Mouse (Mus musculus) hindbrain, embryonic 11.5 days (tissue): ENCODE data around the gene Ces4a. TPM values are rescaled to one million over a fixed set of nuclear protein-coding genes. Genes with fewer than 3 reads are reported as not detected.

Experiments used
- ATAC-seq: fragments of 200-750 bp; cut with Nextera tagmentation; 2 replicates; pipeline ENCODE4 v1.8.0; 2017; ENCODE audit warnings: mild to moderate bottlenecking, moderate TSS enrichment, moderate library complexity; ENCODE audit not compliant: low FRiP score
- DNase-seq: peaks from one replicate; pipeline ENCODE4 v3.0.0-alpha.2; 2015; ENCODE audit warnings: low spot score
- H3K27ac ChIP-seq: fragments of 300-500 bp; sonication (generic); 2 replicates; pipeline ENCODE4 v1.5.1; 2014; ENCODE audit warnings: mild to moderate bottlenecking, low read depth, low read length
- H3K27me3 ChIP-seq: fragments of 300-500 bp; sonication (generic); 2 replicates; pipeline ENCODE4 v1.6.1; 2014; ENCODE audit warnings: mild to moderate bottlenecking, low read length, moderate library complexity, mixed read lengths; ENCODE audit not compliant: control insufficient read depth, insufficient read depth
- H3K36me3 ChIP-seq: fragments of 300-500 bp; sonication (generic); 2 replicates; pipeline ENCODE4 v1.6.1; 2014; ENCODE audit warnings: mild to moderate bottlenecking, low read length, moderate library complexity, mixed read lengths; ENCODE audit not compliant: control insufficient read depth, insufficient read depth
- H3K4me1 ChIP-seq: fragments of 300-500 bp; sonication (generic); replicated peaks from 2 replicates; pipeline ENCODE4 v1.6.1; 2014; ENCODE audit warnings: low read length, mixed read lengths; ENCODE audit not compliant: control insufficient read depth, insufficient read depth
- H3K4me2 ChIP-seq: fragments of 300-500 bp; sonication (generic); replicated peaks from 2 replicates; pipeline ENCODE4 v1.6.1; 2014; ENCODE audit warnings: mild to moderate bottlenecking, low read depth, low read length
- H3K4me3 ChIP-seq: fragments of 300-500 bp; sonication (generic); 2 replicates; pipeline ENCODE4 v1.5.1; 2014; ENCODE audit warnings: low read depth, low read length
- H3K9ac ChIP-seq: fragments of 300-500 bp; sonication (generic); 2 replicates; pipeline ENCODE4 v1.6.1; 2014; ENCODE audit warnings: low read depth, low read length
- H3K9me3 ChIP-seq: fragments of 300-500 bp; sonication (generic); 2 replicates; pipeline ENCODE4 v1.6.1; 2016; ENCODE audit warnings: low read length; ENCODE audit not compliant: control insufficient read depth
- WGBS: fragments of 180-500 bp; shearing (Covaris S2); extraction: QIAGEN DNeasy Blood & Tissue Kit; methylation state at CpG from one replicate; pipeline ENCODE4 v1.1.7; 2014; 5-methylcytosine and 5-hydroxymethylcytosine counted together
- polyA plus RNA-seq: library from polyadenylated mRNA; unstranded; fragments of >200 nt; fragmentation: Nextera tagmentation; extraction: Ambion mirVana; gene quantifications from 2 replicates; pipeline ENCODE4 v1.2.1, GENCODE M21; 2014

Ces4a gene
- polyA plus RNA-seq, 1 experiment from 2014 or later: not detected

DNA sequence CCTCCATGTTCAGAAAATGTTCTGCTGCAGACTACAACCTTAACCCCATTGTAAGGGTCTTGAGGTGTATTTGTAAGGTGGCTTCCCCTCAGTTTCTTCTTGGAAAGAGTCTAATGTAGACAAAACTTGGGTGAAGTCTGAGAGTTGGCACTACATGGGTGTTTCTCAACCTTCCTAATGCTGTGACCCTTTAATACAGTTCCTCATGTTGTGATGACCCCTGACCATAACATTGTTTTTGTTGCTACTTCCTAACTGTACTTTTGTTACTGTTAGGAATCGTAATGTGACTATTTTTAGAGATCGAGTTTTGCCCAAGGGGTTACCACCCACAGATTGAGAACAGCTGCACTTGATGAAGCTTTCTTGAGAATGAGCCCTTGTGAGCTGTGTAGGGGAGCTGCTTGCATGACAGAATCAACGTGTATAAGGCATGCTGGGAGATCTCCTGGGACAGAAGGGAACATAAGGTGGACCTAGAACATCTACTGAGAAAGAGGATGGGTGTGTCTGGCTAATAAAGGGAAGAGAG is 29.6 kb downstream of the Ces4a start:
- no peak for ATAC-seq

DNA sequence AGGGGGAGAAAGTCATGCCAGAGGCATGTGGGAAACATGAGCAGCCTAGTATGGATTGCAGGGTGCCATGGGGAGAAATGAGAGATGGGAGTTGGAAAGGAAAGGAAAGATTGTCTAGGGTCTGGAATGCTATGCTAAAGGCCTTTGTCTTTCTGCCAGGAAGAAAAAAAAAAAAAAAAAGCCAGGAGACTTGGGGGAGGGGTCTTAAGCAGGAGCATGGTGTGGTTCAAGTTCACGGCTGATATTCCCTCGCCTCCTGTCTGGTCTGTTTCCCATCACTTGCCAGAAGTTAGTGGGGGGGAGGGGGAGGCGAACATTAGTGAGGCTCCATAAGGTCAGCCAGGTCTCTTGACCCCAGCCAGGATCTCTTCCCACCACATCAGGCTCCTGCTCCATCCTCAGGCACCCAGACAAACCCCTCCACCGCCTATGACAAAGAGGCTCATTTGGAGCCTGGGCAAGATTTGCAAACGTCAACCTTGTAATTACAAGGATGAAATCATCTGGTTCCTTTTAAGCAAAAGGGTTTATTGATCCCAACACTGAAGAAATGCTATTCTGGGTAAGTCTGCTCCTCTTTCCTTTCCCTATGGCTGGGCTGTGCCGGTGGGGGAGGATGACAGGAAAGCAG is 32.8 kb downstream of the Ces4a start:
- DNase-seq (peak; percentile 33), ATAC-seq (no peak; the same call in 1 of the 2 replicates)
- Histone ChIP-seq H3K27me3 (no peaks in the 10 kb centered on the region), H3K9me3 (no peaks in the 10 kb centered on the region), H3K4me1 (no peaks in the 10 kb centered on the region), H3K36me3 (no peaks in the 10 kb centered on the region), H3K9ac (no peak overlapping the region), H3K27ac (no peak overlapping the region), H3K4me2 (no peak overlapping the region), H3K4me3 (no peak overlapping the region)
- 37% methylated on average over 6 of the region's 6 CpGs for WGBS

More for the DNA sequence above, 29.6 kb downstream of the Ces4a start:
- Histone ChIP-seq H3K27ac (no peak overlapping the region), H3K27me3 (no peaks in the 10 kb centered on the region), H3K4me3 (no peak overlapping the region), H3K9me3 (no peaks in the 10 kb centered on the region), H3K9ac (no peak overlapping the region), H3K4me1 (no peaks in the 10 kb centered on the region), H3K36me3 (no peaks in the 10 kb centered on the region), H3K4me2 (no peak overlapping the region)
- no peak for DNase-seq
- WGBS: 60% methylated on average over 3 of the region's 3 CpGs

DNA sequence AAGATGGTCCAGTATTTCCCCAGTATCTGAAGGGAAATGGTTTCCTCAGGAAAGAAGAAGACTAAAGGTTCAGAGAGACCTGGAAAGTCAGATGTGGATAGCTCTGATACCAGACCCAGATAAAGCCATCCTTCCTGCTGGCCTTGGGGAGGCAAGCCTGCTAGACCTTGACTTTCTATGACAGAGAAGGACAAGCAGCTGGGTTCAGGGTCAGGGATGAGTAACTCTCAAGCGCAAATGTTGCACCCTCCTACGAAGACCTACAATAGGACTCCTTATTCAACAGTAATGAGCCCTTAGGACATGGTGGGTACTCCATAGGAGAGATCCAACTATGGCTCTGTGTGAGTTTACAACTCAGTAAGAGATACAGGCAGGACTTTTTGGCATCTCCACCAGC is 33.6 kb downstream of the Ces4a start:
- Histone ChIP-seq H3K27me3 (no peaks in the 10 kb centered on the region), H3K4me3 (no peak overlapping the region), H3K4me1 (no peaks in the 10 kb centered on the region), H3K9me3 (no peaks in the 10 kb centered on the region), H3K36me3 (no peaks in the 10 kb centered on the region), H3K27ac (no peak overlapping the region), H3K9ac (no peak overlapping the region), H3K4me2 (no peak overlapping the region)
- WGBS: 80% methylated on average over 2 of the region's 2 CpGs
- no peak for DNase-seq
- ATAC-seq: no peak

DNA sequence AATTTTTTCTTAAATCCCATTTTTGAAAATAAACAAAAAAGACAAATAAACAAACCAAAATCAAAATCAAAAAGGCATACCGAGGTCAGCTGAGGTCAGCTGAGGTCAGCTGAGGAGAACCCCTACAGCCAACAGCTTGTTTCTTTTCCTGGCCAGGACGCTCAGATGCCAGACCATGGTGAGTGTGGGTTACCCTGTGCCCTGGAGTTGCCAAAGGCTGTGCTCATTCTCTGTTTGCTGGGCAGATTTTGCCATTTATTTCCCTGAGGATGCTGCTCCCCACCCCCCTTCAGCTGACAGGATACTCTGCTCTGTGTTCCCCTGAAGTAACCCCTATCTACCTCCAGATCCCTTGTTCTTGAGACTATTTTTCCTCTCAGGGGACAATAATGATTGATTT is 35.5 kb downstream of the Ces4a start:
- 69% methylated on average over 2 of the region's 2 CpGs for WGBS
- no peaks in the 10 kb centered on the region for H3K9me3 ChIP-seq
- ATAC-seq (no peak), DNase-seq (no peak)
- H3K36me3 ChIP-seq: no peaks in the 10 kb centered on the region
- no peak overlapping the region for H3K4me2 ChIP-seq
- no peak overlapping the region for H3K4me3 ChIP-seq
- H3K27ac ChIP-seq: no peak overlapping the region
- H3K9ac ChIP-seq: no peak overlapping the region
- H3K4me1 ChIP-seq: no peaks in the 10 kb centered on the region
- H3K27me3 ChIP-seq: no peaks in the 10 kb centered on the region

DNA sequence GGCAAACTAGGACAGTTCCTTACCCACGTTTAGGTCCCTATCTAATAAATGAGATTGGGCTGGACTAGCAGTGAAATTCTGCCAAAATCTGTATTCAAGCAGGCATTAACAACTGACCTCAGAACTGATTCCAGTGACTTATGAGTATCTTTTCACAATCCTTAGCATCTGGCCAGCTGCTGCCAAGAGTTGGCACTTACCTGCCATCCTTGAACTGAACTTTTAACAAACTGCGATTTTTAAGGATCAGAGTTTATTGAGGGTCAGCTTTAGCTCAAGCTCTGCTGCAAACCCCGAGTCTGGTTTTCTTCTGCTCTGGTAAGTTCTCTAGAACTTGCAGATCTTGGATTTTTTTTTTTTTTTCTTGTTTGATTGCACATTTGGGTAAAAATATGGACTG is 38.0 kb downstream of the Ces4a start:
- no peak overlapping the region; the same call in 1 of the 2 replicates for H3K4me2 ChIP-seq
- DNase-seq (no peak), ATAC-seq (no peak)
- WGBS: 55% methylated on average over 3 of the region's 3 CpGs
- H3K27me3 ChIP-seq: no peaks in the 10 kb centered on the region
- H3K9me3 ChIP-seq: no peaks in the 10 kb centered on the region
- no peak overlapping the region for H3K27ac ChIP-seq
- H3K9ac ChIP-seq: no peak overlapping the region
- H3K36me3 ChIP-seq: no peaks in the 10 kb centered on the region
- H3K4me3 ChIP-seq: no peak overlapping the region
- H3K4me1 ChIP-seq: no peaks in the 10 kb centered on the region

DNA sequence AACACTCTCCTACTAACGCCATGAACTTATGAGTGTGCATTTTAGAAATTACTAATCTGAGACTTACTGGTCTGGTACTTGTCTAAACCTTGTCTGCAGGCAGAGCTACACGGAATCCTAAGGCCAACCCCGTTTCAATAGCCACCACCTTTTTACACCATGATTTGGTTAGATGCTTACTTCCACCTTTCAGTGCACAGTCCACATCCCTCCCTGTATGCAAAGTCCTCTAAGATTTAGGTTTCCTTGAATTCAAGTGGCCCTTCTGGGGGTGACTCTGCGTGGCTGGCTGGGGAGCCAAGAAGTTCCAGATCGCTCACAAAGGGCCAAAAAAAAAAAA is 38.4 kb downstream of the Ces4a start:
- DNase-seq: no peak
- Histone ChIP-seq H3K9me3 (no peaks in the 10 kb centered on the region), H3K4me3 (peak overlapping the region; percentile 96), H3K4me2 (peak overlapping the region; percentile 54), H3K4me1 (no peaks in the 10 kb centered on the region), H3K9ac (peak overlapping the region; percentile 95), H3K36me3 (no peaks in the 10 kb centered on the region), H3K27ac (peak overlapping the region; percentile 93), H3K27me3 (no peaks in the 10 kb centered on the region)
- no peak for ATAC-seq
- WGBS: under 1% methylated on average over 5 of the region's 5 CpGs

DNA sequence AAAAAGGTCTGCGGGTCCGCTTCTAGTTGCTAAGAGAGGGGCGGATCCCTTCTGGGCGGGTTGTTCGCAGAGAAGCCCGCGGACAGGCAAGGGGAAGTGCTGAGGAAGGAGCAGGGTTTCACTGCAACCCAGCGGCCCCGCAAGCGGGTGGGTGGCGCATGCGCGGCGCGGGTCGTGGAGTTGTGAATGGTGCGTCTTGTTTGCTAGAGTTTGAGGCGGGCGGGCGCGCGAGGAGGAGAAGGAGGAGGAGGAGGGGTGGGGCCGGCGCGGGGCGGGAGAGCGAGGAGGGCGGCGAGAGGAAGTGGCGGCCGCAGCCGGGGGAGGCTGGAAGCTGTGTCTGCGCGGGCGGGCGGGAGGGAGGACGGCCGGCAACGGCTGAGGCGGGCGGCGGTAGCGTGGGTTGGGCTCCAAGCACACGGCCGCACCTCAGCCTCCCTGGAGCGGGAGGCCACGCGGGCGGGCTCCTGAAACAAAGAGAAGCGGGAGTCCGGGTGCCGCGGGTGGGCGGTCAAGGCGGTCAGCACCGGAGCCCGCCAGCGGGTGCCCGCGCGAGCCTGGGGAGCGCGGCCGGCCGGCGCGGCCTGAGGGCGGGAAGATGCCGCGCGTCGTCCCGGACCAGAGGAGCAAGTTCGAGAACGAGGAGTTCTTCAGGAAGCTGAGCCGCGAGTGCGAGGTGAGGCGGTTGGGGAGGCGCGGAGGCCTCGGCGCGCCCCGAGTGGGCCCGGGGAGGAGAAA is 38.9 kb downstream of the Ces4a start, which contains the start of gene Cbfb:
Gene Cbfb (plus strand): TSS at position 294 of the 735 bp plus-strand sequence.
- under 1% methylated on average over 74 of the region's 86 CpGs for WGBS
- no peaks in the 10 kb centered on the region for H3K36me3 ChIP-seq
- peak within 1 kb of the TSS; percentile 54 for H3K4me2 ChIP-seq
- no peaks in the 10 kb centered on the region for H3K27me3 ChIP-seq
- DNase-seq: peak; percentile 98
- H3K9me3 ChIP-seq: no peaks in the 10 kb centered on the region
- peak within 1 kb of the TSS; percentile 95 for H3K9ac ChIP-seq
- peak within 1 kb of the TSS; percentile 93 for H3K27ac ChIP-seq
- ATAC-seq: peak; percentile 95
- H3K4me3 ChIP-seq: peak within 1 kb of the TSS; percentile 96
- no peaks in the 10 kb centered on the region for H3K4me1 ChIP-seq

DNA sequence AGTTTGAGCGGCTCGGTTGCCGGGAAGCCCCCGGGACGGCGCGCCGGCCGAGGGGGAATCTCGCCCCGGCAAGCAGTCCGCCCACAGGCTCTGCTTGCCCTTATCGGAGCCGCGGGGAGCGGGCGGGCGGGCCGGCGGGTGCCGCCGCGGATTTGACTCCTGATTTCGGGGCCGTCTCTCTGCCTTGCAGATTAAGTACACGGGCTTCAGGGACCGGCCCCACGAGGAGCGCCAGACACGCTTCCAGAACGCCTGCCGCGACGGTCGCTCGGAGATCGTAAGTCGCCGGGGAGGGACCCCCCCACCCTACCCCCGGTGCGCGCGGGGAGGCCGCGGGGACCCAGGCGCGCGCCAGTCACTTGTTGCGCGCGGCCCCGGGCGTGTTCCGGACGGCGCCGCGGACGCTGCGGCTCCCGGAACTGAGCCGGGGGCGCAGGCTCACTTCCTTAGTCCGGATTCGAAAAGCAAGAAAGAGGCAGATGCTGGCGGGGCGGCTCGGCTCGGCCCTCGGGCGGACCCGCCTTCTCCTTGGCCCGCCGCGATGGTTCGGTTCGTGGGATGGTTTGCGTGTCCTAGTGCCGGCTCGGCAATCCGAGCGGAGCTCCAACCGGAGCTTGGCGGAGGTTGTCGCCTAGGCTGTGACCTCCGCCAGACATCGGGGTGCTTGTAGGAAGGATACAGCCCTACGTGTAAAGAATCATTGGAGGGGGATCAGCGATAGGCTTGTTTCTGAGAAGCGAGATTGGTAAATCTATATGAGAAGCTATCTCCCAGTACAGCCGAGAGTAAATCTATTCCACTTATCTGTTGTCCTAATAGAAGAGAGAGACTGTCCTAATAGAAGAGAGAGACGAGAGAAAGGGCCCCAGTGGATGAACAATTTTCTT is 39.8 kb downstream of the Ces4a start:
- Histone ChIP-seq H3K4me3 (peak overlapping the region; percentile 96), H3K27me3 (no peaks in the 10 kb centered on the region), H3K9me3 (no peaks in the 10 kb centered on the region), H3K4me2 (peak overlapping the region; percentile 54), H3K27ac (peak overlapping the region; percentile 93), H3K36me3 (no peaks in the 10 kb centered on the region), H3K4me1 (no peaks in the 10 kb centered on the region), H3K9ac (peak overlapping the region; percentile 95)
- ATAC-seq (peak; percentile 59), DNase-seq (peak; percentile 78)
- WGBS: 1% methylated on average over 74 of the region's 92 CpGs
